In genomic region chr3:142237621-142238020, GRCm38 (mm10) we compare ENCODE assay signal across 14 mouse cellular contexts.
"Had no signal": no experiment of that assay in that cellular context is flagged by ENCODE, and none has a peak within 500 bp of the region (broad histone marks: within the 10 kb centered on the region; RNA-seq: fewer than 3 reads in every experiment).

No protein-coding gene starts in this region.

- H3K4me3 ChIP-seq: layer of hippocampus, adult 2 months; limb, embryonic 13.5 days; liver, embryonic 13.5 days had no signal

- H3K4me2 ChIP-seq: limb, embryonic 13.5 days; liver, embryonic 13.5 days; midbrain, embryonic 11.5 days had no signal

- DNase-seq: kidney, postnatal 25 days; layer of hippocampus, adult 9-11 months; liver; liver, embryonic 13.5 days; lung, adult 2 months; lung, postnatal 14 days; lung, postnatal 4 days; midbrain, embryonic 14.5 days; thymus, adult 18-20 months; thymus, postnatal 36 days had no signal

- H3K36me3 ChIP-seq: limb, embryonic 13.5 days; liver, embryonic 13.5 days had no signal

- H3K4me1 ChIP-seq: liver, embryonic 13.5 days had no signal

- H3K9me3 ChIP-seq: limb, embryonic 13.5 days; liver, embryonic 13.5 days had no signal

- H3K27ac ChIP-seq: kidney, postnatal 0 days; layer of hippocampus, adult 2 months; liver, embryonic 13.5 days had no signal

- H3K27me3 ChIP-seq: liver, embryonic 13.5 days had no signal

- H3K9ac ChIP-seq: limb, embryonic 13.5 days; liver, embryonic 13.5 days had no signal
